Mouse (Mus musculus) right cerebral cortex, postnatal 36 days (tissue): Measurements from ENCODE around the gene Stk24.

Experiments
- DNase-seq, 2 experiments: peaks; one replicate each; pipeline ENCODE4 v3.0.0; 2022; ENCODE audit warnings: low spot score in 2 of 2, mixed read lengths in 1 of 2

Stk24 gene

DNA sequence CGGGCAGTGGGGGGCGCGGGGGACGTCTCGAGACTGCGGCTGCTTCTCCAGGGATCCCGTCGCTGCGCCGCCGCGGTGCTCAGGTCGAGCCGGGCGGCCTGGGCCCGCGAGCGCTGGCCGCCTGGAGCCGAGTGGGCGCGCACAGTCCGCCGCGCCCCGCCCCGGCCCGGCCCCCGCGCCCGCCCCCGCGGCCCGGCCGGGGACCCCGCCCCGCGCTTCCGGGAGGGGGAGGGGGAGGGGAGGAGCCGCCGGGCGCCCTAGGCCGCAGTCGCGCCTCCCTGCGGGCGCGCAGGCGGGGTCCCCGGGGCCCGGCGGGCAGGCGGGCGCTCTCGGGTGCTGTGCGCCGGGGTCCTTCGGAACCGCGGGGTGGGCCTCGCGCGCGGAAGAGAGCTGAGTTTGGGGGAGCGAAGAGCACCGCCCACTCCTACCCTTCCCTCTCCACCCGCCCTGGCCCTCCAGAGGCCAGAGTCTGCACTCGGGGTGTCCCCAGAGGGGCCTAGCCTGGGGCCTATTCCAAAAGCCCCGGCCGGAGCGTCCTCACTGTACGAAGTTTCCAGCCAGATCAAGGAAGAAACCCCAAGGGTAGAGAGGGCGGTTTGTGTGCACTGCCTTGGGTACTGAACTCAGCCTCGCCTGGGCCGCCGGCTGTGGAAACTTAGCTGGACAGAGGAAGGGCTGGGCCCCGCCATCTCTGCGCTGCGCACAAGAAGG lies 540 bp downstream of the Stk24 start:
- DNase-seq: peak; percentile 23 to 29

DNA sequence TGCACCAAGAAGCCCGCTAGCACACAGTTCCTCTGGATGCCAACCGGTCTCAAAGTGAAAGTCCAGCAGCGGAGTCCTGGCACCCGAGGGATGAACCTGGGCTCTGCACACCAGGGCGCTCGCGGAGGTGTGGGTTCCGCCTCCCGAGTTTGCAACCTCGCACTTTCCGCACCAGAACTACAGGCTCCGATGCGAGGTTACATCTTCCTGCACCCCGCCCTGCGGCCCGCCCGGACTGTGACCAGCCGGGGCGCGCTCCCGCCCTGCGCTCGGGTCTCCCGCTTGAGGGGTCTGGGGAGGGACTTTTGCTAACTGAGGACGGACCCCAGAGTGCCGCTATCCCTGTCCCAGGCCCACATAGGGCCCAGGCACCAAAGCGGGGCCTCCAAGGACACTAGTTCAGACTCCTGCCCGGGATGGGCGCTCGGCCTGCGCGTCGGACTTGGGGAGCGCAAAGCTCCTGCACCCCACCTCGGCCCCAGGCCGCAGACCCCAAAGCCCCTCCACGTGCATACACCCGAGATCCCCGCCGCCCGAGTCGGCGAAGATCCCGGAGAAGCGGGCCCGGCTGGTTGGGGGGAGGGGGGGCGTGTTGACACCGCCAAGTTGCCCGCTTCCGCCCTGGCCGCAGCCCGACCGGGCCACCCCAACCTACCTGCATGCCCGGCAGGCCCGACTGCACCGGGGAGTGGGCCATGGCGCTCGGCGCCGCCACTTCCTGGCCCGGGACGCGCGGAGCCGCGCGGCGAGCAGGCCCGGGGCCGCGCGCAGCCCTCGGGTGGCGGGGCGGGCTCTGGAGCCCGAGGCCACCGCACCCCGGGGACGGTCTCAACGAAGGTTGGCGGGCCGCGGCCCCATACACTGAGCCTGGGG lies 1.3 kb downstream of the Stk24 start:
- no peak for DNase-seq

DNA sequence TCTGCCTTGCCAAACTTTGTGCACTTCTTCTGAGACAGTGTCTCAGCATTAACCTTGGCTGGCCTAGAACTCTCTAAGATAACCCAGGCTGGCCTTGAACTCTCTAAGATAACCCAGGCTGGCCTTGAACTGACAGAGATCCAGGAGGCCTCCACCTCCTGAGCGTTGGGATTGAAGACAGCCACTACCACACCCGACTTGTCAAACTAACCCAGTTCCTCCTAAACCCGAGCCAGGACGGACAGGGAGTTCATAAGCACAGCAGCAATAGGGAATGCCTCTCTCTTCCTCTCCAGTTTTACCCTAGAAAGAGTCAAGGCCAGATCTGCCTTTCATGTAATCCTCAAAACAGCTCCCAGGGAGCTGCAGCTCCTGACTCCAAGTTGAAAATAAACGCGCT lies 3.2 kb downstream of the Stk24 start:
- DNase-seq: no peak

DNA sequence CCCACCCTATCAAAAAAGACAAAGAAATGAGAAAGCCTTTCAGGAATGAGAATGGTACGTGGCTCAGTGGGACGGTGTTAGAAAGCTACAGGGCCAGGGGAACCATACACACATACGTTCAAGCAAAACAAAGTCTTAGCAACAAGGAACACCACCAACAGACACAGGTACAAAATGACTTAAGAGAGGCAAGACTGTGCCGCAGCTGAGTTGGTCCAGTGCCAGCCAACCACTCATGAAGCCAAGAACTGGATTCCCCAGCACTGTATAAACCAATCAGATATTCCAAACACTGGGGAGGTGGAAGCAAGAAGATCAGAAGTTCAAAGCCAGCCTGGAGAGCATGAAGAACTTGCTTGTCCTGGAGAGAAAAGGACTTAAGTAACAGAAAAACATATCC lies 5.9 kb downstream of the Stk24 start:
- DNase-seq: no peak

DNA sequence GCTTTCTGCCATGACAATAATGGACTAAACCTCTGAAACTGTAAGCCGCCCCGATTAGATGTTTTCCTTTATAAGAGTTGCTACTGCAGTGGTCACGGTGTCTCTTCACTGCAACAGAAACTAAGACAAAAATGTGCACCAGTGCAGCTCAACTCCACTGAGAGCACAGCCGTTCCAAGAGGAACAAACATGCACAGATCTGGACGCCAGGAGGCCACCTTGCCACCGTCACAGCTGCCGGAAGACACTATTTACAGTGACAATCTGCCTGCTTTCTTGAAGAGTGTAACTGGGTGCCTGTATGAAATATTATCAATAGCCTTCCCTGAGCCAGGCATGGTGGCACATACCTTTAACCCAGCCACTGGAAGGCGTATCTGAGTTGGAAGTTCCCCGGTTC lies 6.8 kb downstream of the Stk24 start:
- no peak for DNase-seq

DNA sequence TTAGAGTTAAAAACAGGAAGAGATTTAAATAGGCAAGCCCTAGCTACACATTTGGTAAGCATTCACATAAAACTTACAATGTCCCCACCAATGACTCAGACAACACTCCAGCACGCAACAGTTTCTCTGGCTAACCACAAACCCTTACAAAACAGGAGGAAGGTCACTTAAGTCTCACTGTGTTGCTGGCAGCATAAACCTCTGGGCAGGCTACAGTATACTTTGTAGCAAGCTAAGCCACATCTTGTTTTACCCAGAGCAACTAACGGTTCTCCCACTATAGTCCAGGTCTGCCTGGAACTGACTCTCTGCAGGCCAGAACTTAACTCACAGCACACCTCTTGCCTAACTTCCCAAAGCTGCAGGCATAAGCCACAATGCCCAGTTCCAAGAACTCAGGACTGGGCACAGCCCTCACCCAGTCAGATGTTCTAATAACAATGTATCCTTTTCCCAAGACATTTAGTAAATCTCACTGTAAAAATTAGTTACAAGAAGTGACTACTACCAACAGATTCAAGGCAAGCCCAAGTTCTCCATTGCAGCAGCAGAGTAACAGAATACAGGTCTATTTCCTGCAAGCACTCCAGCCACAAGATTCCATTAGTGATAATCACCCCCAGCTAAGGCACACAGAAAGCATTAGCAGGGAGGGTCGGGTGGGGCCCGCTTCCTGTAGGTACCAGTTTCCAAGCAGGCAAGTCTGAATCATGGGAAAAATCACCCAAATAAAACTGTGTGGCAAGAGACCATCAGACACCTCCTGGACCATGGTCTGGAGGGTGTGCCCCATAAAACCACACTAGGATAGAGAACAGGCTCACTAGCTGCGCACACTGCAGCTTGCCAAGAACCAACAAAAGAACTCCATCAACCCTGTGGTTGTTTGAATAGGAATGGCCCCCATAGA lies 7.6 kb downstream of the Stk24 start:
- DNase-seq: no peak

DNA sequence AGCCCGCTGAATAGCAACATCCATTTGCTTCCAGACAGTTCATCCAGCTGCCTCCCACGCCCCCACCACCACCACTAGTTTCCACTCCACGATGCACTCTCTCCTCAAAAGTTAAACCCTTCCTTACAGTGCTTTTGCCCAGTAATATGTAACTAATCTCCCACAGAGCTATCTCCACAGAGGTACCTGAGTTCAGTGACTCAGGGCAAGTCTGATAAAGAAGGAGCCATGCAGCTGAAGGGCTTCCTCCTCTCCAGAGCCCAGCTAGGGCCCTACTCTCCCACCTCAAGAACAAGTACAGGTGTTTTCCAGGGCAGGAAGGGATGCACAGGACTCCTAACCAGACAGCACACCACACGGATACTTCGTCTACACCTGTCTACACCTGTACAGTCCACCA lies 10.4 kb downstream of the Stk24 start:
- no peak for DNase-seq

DNA sequence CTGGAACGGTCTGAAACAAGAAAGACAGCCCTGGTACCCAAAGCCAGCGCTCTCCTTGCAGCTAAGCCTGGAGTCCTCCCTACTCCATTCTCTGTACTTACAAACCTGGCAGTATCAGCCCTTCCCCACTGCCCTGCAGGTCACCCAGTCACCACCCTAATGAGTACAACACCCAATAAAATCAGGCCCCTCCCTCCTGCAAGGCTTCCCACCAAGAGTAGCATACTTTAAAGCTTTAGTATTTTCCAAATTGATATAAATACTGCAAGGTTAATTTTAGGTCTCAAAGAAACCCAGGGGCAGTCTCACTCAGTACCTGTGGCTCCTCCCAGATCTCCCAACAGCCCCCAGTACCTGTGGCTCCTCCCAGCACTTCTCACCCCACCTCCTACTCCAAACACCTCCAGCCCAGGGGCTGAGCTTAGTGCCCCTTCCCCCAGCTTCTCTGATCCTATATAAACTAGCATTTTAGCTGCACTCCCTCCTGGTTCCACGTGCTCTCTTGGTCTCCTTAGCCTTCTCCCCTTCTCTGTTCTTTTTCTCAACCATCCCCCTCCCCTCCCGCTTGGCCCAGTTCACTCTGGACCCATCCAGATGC lies 11.6 kb downstream of the Stk24 start:
- no peak for DNase-seq

DNA sequence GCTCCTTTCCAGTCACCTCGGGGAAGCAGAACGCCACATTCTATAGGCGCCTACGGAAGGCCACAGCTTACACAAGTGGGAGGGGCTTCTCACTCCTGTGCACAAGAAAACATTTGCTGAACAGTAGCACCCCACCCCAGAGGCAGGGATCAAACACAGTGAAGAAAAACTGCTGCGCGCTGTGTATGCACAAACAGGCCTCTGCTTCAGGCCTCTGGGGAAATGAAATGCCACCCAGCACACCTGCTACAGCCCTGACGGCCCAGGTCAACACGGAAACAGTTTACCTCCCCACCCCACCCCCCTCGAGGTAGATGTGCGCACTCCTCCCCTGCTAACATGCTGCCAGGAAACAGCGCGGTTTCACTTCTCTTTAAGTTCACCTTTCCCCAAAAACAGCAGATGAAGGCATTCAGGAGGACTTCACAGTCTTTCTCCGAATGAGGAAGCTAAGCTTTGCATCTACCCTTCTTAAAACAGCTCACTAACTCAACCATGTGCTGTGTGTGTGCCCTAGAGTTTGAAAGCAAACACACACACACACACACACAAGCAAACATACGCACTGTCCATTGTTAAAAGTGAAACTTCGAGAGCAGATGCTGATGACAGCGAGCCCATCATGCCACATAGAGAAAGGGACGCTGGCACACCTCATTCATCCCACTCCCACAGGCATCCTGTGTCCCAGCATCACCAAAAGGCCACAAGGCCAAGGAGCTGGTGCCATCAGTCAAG lies 13.7 kb downstream of the Stk24 start:
- no peak for DNase-seq

DNA sequence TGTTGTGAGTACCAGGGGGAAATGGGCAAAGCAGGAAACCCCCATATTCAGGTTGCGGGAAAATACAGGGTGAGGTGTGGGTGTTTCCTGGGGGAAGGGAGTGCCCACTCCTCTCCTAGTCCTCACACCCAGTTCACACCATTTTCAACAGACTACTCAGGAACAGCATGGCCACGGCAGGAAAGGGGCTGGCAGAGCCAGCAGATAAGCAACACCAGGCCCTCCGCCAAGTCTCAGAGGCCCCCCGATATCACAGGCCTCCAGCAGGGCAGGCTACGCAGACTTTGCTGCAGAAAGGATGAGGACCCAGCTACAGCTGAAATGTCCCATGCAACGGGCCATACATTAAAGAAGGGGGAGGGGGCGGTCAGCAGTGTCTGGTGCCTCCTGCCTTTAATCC lies 14.4 kb downstream of the Stk24 start:
- DNase-seq: no peak

DNA sequence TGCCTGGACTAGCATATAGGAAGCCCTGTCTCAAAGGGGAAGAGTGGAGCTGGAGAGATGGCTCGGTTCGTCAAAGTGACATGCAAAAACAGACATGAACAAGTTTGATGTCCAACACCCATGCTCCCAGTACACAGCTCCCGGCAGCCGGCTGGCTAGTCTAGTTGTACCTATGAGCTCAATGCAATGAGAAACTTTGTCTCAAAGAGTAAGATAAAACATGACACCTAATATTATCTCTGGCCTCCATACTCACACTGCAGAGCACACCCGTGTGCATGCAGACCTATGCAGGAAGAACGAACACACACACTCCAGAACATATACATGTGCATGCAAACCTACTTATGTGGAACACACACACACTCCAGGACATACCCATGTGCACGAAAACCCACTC lies 15.5 kb downstream of the Stk24 start:
- DNase-seq: no peak

DNA sequence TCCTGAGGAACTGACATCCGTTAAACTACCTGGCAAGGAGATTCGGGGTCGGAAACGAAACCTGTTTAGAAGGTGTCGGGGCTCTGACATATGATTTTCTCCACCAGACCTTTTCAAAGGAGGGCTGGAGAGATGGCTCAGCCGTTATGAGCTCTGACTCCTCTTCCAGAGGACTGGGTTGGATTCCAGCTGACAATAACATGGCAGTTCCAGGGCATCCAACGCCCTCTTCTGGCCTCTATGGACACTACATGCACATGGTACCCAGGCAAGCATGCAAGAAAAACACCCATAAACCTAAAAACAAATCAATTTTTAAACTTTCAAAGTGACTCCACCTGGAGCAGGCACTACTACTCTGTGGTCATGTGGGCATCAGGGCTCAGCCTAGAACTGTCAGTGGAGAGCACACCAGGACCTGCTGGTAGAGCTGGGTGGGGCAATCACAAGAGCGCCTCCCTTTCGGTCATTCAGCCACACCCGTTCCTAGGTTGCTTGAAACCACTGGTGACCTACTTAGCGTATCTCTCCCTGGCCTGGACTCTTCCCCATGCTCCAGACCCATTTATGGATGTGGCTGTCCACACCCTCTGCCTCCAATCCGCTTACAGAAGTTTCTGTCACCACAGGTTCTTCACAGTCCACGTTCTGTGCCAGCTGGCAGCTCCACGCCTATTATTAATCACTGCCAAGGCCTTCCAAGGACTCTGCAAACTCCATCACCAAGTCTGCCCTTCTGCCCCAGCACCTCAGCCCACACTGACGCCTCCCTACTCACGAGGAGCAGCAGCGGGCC lies 18.3 kb downstream of the Stk24 start:
- no peak for DNase-seq

DNA sequence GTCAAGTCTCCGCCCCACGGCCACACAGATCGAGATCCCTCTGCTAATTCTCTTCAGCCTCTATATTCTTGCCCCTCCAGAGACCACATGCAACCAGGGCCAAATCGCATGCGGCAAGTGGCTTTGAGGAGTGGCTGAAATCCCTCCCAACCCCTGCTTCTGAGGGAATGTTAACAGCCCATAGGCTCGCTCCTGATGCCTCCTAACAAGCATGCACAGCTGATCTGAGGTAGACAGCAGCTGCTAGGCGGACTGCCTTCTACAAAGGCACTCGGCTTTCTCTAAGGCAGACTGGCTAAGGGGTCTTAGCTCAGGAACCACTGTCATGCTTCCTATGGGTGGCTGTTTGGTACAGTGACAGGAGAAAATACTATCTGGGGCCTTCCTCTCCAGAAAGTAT lies 20.0 kb downstream of the Stk24 start:
- no peak for DNase-seq

DNA sequence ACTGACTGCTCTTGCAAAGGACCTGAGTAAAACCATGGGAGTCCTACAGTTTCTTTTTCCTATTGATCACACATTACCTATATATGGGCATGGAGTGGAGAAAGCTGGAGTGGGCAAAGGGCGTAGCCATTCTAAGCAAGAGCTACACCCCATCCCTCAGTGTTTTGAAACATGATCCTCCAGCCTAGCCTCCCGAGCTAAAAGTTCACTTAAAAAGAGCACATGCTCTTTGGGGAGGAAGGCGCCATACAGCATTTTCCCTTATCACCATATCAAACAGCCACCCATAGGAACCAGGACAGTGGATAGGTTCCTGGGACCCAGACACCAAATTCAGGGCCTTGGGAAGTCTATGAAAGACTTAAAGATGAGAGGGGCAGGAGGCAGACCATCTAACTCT lies 20.8 kb downstream of the Stk24 start:
- DNase-seq: no peak

DNA sequence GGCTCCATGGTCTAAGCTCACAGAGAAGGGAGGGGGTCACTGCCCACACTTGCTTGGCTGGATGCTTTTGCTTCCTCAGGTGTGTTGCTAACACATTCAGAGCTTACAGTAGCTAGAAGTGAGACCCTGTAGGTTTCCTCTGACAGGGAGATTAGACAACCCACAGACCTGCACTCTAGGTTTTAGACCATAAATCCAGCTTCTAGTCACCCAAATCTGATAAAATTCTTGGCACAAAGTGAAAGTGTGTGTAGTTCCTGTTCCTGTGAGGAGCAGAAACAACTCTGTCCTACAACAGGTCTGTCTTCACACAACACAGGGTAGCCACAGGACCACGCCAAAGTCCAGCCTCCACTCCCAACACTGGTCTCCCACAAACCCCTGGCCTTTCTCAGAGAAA lies 21.5 kb downstream of the Stk24 start:
- no peak for DNase-seq

DNA sequence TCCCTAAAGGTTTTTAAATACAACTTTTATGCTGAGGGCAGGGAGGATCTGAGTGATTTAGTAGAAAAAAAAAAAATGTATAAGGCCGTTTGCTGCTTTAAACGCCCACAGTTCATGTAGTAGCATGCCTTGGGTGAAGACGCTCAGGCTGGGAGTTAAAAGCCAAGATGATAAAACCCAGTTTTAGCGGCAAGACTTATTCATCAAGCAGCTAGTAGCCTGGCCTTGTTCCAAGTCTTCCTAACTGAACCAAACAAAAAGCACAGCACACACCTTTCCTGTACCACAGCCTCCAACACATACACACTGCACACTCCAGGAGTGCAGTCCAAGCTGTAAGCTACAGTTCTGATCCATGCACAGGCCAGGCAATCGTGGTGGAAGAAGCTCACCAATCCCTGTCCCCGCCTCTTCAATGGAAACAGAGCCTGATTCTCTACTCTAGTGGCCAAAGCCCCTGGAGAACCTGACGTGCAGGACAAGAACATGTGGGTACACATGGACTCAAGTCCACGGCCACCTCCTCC lies 23.4 kb downstream of the Stk24 start:
- no peak for DNase-seq

DNA sequence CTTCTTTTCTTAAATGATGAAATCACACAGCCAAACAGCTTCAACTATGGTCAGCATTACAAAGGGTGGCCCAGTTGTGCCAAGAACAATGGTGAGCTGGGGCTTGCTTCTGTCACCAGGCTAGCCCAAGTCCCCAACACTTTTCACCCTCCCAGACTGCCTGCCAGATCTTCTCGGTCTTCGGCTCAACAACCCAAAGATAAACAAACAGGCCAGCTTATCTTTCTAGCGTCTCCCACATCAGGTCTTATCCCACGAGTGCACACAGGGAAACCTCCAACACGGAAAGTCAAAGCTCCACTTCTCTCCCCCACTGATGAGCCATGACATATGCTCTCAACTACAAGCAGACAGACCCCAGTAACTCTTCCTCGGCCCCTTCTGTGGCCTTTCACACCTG lies 24.1 kb downstream of the Stk24 start:
- DNase-seq: no peak

DNA sequence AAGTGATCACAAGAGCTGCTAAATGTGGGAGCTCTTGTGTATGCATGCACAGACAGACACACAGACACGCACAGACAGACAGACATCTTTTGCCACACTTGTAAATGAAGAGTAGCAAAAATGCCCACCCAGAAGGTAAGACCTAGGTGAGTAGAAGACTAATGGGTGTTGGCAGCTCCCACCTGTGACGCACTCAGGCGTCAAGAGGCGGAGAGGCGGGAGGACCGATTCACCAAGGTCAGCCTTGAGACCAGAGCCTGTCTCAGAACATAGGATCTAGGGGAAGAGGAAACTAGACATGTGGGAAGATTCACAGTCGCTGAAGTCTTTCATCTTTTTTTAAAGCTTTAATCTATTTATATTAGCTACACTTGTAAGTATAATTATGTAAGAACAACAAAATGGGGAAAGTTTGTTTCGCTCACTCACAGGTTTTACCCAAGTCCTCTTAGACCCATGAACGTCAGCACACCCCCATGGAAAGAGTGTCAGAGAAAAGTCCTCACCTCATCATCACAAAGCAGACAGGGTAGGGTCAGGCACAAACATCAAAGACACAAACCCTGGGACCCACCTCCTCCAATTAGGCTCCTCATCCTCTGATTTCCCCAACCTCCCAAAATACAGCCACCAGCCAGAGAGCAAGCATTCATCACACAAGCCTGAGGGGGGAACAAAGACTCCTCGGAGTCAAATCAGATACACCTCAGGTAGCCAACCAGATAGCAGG lies 26.0 kb downstream of the Stk24 start:
- no peak for DNase-seq

DNA sequence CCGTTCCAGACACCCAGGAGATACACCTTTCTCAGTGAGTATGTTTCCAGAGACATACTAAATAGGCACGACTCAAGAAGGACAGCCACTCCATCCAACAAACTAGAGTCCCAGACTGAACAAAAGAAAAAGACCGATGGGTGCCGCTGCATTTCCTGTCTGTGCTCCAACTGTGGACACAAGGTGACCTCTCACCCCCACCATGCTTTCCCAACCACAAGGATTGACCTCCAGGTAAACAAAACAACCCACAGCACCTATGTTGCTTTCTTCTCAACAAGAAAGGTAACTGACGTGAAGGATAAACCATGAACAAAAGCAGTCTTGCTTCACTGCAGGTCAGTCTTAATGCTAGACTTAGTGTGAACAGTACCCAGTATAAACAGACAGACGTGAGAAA lies 27.1 kb downstream of the Stk24 start:
- no peak for DNase-seq
